Mouse (Mus musculus): ENCODE results near the gene Mylk2. TPM values are rescaled to one million over a fixed set of nuclear protein-coding genes. Genes with fewer than 3 reads are reported as not detected.

The Mylk2 gene
- polyA plus RNA-seq (2015; fragmentation: Nextera tagmentation; extraction: Ambion mirVana), result 0.05 and 0.10 TPM in 2 replicates

- DNase-seq (ENCODE audit: low spot score), result no peak
Measured at GRCm38 (mm10) chr2:152911031-152911430, at the start of gene Mylk2. Gene Mylk2, plus strand, starts transcription at chr2:152911352.

- DNase-seq (ENCODE audit: low spot score), result no peak
Measured at GRCm38 (mm10) chr2:152861891-152862290, 49.3 kb upstream of the Mylk2 start.

GRCm38 (mm10) chr2:152862638-152863037 is 48.5 kb upstream of the Mylk2 start:
- no peak for DNase-seq (ENCODE audit: low spot score)

GRCm38 (mm10) chr2:152863346-152863745 is 47.8 kb upstream of the Mylk2 start:
- DNase-seq (ENCODE audit: low spot score), result no peak

- no peak for DNase-seq (ENCODE audit: low spot score)
Measured at GRCm38 (mm10) chr2:152878239-152878638, 32.9 kb upstream of the Mylk2 start.

- DNase-seq (ENCODE audit: low spot score), result no peak
Measured at GRCm38 (mm10) chr2:152880898-152881297, 30.3 kb upstream of the Mylk2 start.

GRCm38 (mm10) chr2:152884101-152884645 is 27.0 kb upstream of the Mylk2 start:
- no peak for DNase-seq (ENCODE audit: low spot score)

GRCm38 (mm10) chr2:152887230-152887629 is 23.9 kb upstream of the Mylk2 start:
- DNase-seq (ENCODE audit: low spot score), result no peak

- no peak for DNase-seq (ENCODE audit: low spot score)
Measured at GRCm38 (mm10) chr2:152888774-152889173, 22.4 kb upstream of the Mylk2 start.

GRCm38 (mm10) chr2:152895834-152896233 is 15.3 kb upstream of the Mylk2 start:
- DNase-seq (ENCODE audit: low spot score), result no peak

- no peak for DNase-seq (ENCODE audit: low spot score)
Measured at GRCm38 (mm10) chr2:152896926-152897325, 14.2 kb upstream of the Mylk2 start.

GRCm38 (mm10) chr2:152899011-152899410 is 12.1 kb upstream of the Mylk2 start:
- no peak for DNase-seq (ENCODE audit: low spot score)

GRCm38 (mm10) chr2:152901296-152901695 is 9.9 kb upstream of the Mylk2 start:
- DNase-seq (ENCODE audit: low spot score), result no peak

- DNase-seq (ENCODE audit: low spot score), result no peak
Measured at GRCm38 (mm10) chr2:152902658-152903057, 8.5 kb upstream of the Mylk2 start.

- DNase-seq (ENCODE audit: low spot score), result no peak
Measured at GRCm38 (mm10) chr2:152903586-152903985, 7.6 kb upstream of the Mylk2 start.

GRCm38 (mm10) chr2:152904127-152904643 is 7.0 kb upstream of the Mylk2 start:
- DNase-seq (ENCODE audit: low spot score), result peak; percentile 31

GRCm38 (mm10) chr2:152905036-152905829 is 5.9 kb upstream of the Mylk2 start:
- DNase-seq (ENCODE audit: low spot score), result peak; percentile 8

- DNase-seq (ENCODE audit: low spot score), result peak; percentile 9
Measured at GRCm38 (mm10) chr2:152906274-152907037, 4.7 kb upstream of the Mylk2 start.

GRCm38 (mm10) chr2:152907114-152907943 is 3.8 kb upstream of the Mylk2 start:
- no peak for DNase-seq (ENCODE audit: low spot score)

GRCm38 (mm10) chr2:152909848-152910247 is 1.3 kb upstream of the Mylk2 start:
- no peak for DNase-seq (ENCODE audit: low spot score)

GRCm38 (mm10) chr2:152911432-152911831 is 280 bp downstream of the Mylk2 start:
- no peak for DNase-seq (ENCODE audit: low spot score)

Measured in thymus, postnatal 0 days (tissue).